Mouse (Mus musculus) limb, embryonic 10.5 days (tissue): Measurements from ENCODE around the gene Clasrp. TPM values are rescaled to one million over a fixed set of nuclear protein-coding genes. Genes with fewer than 3 reads are reported as not detected.

ENCODE experiments used
- polyA plus RNA-seq: library from polyadenylated mRNA; unstranded; fragments of >200 nt; fragmentation: Nextera tagmentation; extraction: Ambion mirVana; gene quantifications from 2 replicates; pipeline ENCODE4 v1.2.1, GENCODE M21; 2016

Clasrp gene
- polyA plus RNA-seq, 1 experiment from 2014 or later = 63.4 TPM

Other genes starting within 250 kb of the Clasrp start
- gene Cd3eap, start 245.0 kb downstream of the Clasrp start, polyA plus RNA-seq = 28.3 and 31.4 TPM in 2 replicates
- 6.5 and 7.0 TPM in 2 replicates for gene Ppp1r13l, start 244.7 kb downstream of the Clasrp start, polyA plus RNA-seq
- 25.6 and 26.6 TPM in 2 replicates for gene Ercc2, start 222.5 kb downstream of the Clasrp start, polyA plus RNA-seq
- gene Klc3, start 200.4 kb downstream of the Clasrp start, polyA plus RNA-seq = 3.3 and 4.4 TPM in 2 replicates
- not detected in 2 replicates for gene Ckm, start 199.7 kb downstream of the Clasrp start, polyA plus RNA-seq
- 7.6 and 8.0 TPM in 2 replicates for gene Mark4, start 145.7 kb downstream of the Clasrp start, polyA plus RNA-seq
- 1.2 and 1.7 TPM in 2 replicates for gene Exoc3l2, start 141.2 kb downstream of the Clasrp start, polyA plus RNA-seq
- gene Bloc1s3, start 96.1 kb downstream of the Clasrp start, polyA plus RNA-seq = 2.3 and 2.4 TPM in 2 replicates
- 74.0 and 90.5 TPM in 2 replicates for gene Trappc6a, start 96.1 kb downstream of the Clasrp start, polyA plus RNA-seq
- 0.10 and 0.11 TPM in 2 replicates for gene Nkpd1, start 86.6 kb downstream of the Clasrp start, polyA plus RNA-seq
- 25.9 and 27.2 TPM in 2 replicates for gene Ppp1r37, start 41.4 kb downstream of the Clasrp start, polyA plus RNA-seq
- 0.71 and 0.93 TPM in 2 replicates for gene Zfp296, start 27.2 kb downstream of the Clasrp start, polyA plus RNA-seq
- gene Gemin7, start 26.9 kb downstream of the Clasrp start, polyA plus RNA-seq = 196 and 201 TPM in 2 replicates
- 3.8 and 4.2 TPM in 2 replicates for gene Relb, start 25.0 kb upstream of the Clasrp start, polyA plus RNA-seq
- gene Clptm1, start 60.5 kb upstream of the Clasrp start, polyA plus RNA-seq = 84.5 and 86.3 TPM in 2 replicates
- gene Apoc2, start 73.5 kb upstream of the Clasrp start, polyA plus RNA-seq = 0.28 TPM in 1 of 2 replicates, not detected in the other
- gene Gm44805, start 76.9 kb upstream of the Clasrp start, polyA plus RNA-seq = not detected in 2 replicates
- 0.06 TPM in 1 of 2 replicates, not detected in the other for gene Apoc4, start 77.0 kb upstream of the Clasrp start, polyA plus RNA-seq
- gene Apoc1, start 88.2 kb upstream of the Clasrp start, polyA plus RNA-seq = 3.0 and 4.8 TPM in 2 replicates
- 63.0 and 83.6 TPM in 2 replicates for gene Apoe, start 94.7 kb upstream of the Clasrp start, polyA plus RNA-seq
- gene Tomm40, start 111.0 kb upstream of the Clasrp start, polyA plus RNA-seq = 244 and 285 TPM in 2 replicates
- 78.1 and 87.9 TPM in 2 replicates for gene Nectin2, start 146.0 kb upstream of the Clasrp start, polyA plus RNA-seq
- gene Bcam, start 166.5 kb upstream of the Clasrp start, polyA plus RNA-seq = 53.8 and 58.6 TPM in 2 replicates
- gene Cblc, start 192.3 kb upstream of the Clasrp start, polyA plus RNA-seq = 1.4 and 1.6 TPM in 2 replicates
- 0.82 and 1.2 TPM in 2 replicates for gene Bcl3, start 218.3 kb upstream of the Clasrp start, polyA plus RNA-seq
- not detected in 2 replicates for gene Gm19345, start 247.5 kb upstream of the Clasrp start, polyA plus RNA-seq